Mouse (Mus musculus) kidney, embryonic 14.5 days (tissue): ENCODE measurements at regions not wholly inside any gene's neighbourhood (a gene's known extent, or its start where the extent isn't known, plus 50 kb on each side); places are given as distances from the start of the nearest gene placed in this dataset. TPM values are rescaled to one million over a fixed set of nuclear protein-coding genes. Genes with fewer than 3 reads are reported as not detected.

Experiments
- ATAC-seq: fragments of 200-750 bp; cut with Nextera tagmentation; 2 replicates; pipeline ENCODE4 v1.8.0; 2017; ENCODE audit warnings: moderate number of reproducible peaks, mild to moderate bottlenecking, moderate TSS enrichment, moderate library complexity; ENCODE audit not compliant: low FRiP score, low TSS enrichment
- H3K27ac ChIP-seq: fragments of 300-500 bp; sonication (generic); 2 replicates; pipeline ENCODE4 v1.5.1; 2014; ENCODE audit warnings: low read depth, mild to moderate bottlenecking, low read length, moderate library complexity, mixed read lengths
- H3K27me3 ChIP-seq: fragments of 300-500 bp; sonication (generic); 2 replicates; pipeline ENCODE4 v1.6.1; 2014; ENCODE audit warnings: mild to moderate bottlenecking, low read length; ENCODE audit not compliant: control insufficient read depth, insufficient read depth
- H3K36me3 ChIP-seq: fragments of 300-500 bp; sonication (generic); 2 replicates; pipeline ENCODE4 v1.6.1; 2014; ENCODE audit warnings: low read length, mixed read lengths; ENCODE audit not compliant: control insufficient read depth, insufficient read depth
- H3K4me1 ChIP-seq: fragments of 300-500 bp; sonication (generic); 2 replicates; pipeline ENCODE4 v1.6.1; 2014; ENCODE audit warnings: low read length, mixed read lengths; ENCODE audit not compliant: control insufficient read depth, insufficient read depth
- H3K4me2 ChIP-seq: fragments of 300-500 bp; sonication (generic); replicated peaks from 2 replicates; pipeline ENCODE4 v1.6.1; 2014; ENCODE audit warnings: low read depth, mild to moderate bottlenecking, low read length
- H3K4me3 ChIP-seq: fragments of 300-500 bp; sonication (generic); 2 replicates; pipeline ENCODE4 v1.5.1; 2014; ENCODE audit warnings: mild to moderate bottlenecking, low read length
- H3K9ac ChIP-seq: fragments of 300-500 bp; sonication (generic); 2 replicates; pipeline ENCODE4 v1.6.1; 2014; ENCODE audit warnings: low read depth, mild to moderate bottlenecking, low read length, moderate library complexity
- H3K9me3 ChIP-seq: fragments of 300-500 bp; sonication (generic); 2 replicates; pipeline ENCODE4 v1.6.1; 2016; ENCODE audit warnings: low read length; ENCODE audit not compliant: control insufficient read depth
- WGBS: fragments of 180-500 bp; shearing (Covaris S2); extraction: QIAGEN DNeasy Blood & Tissue Kit; methylation state at CpG from one replicate; pipeline ENCODE4 v1.1.7; 2014; 5-methylcytosine and 5-hydroxymethylcytosine counted together
- microRNA-seq: library from miRNA; unstranded; fragments of <30 nt; microRNA quantifications from one replicate; pipeline ENCODE4, GENCODE M21; 2016

DNA sequence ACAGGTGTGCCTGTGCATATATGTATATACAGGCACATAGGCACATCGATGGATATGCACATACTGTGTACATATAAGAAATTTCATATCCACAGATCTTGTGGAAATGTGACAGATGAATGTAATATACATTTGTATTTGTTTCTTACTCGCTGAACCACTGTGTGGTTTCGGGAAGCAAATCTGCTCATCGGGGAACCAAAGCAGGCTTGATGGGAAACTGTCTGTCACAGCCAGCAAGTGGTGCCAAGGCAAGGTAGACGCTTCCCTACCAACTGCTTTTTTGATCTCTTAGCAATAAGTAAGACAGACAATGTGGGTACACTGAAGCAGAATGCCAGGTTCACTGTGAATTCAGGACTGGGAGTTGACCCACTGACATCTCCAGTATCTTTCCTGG lies 80.3 kb upstream of the Sdk1 start:
- Histone ChIP-seq H3K4me3 (no peak overlapping the region), H3K27me3 (no peaks in the 10 kb centered on the region), H3K9me3 (no peaks in the 10 kb centered on the region), H3K27ac (no peak overlapping the region), H3K4me1 (no peaks in the 10 kb centered on the region), H3K9ac (no peak overlapping the region), H3K36me3 (no peaks in the 10 kb centered on the region), H3K4me2 (no peak overlapping the region)
- 91% methylated on average over 5 of the region's 5 CpGs for WGBS
- ATAC-seq: no peak

- Histone ChIP-seq H3K4me3 (no peak overlapping the region), H3K36me3 (no peaks in the 10 kb centered on the region), H3K27me3 (no peaks in the 10 kb centered on the region), H3K9me3 (no peaks in the 10 kb centered on the region), H3K27ac (no peak overlapping the region), H3K4me2 (no peak overlapping the region), H3K9ac (no peak overlapping the region), H3K4me1 (no peaks in the 10 kb centered on the region)
- no peak for ATAC-seq
- WGBS: 34% methylated on average over 6 of the region's 6 CpGs
Observed at GRCm38 (mm10) chr5:141182442-141182841, 58.8 kb upstream of the Sdk1 start.

DNA sequence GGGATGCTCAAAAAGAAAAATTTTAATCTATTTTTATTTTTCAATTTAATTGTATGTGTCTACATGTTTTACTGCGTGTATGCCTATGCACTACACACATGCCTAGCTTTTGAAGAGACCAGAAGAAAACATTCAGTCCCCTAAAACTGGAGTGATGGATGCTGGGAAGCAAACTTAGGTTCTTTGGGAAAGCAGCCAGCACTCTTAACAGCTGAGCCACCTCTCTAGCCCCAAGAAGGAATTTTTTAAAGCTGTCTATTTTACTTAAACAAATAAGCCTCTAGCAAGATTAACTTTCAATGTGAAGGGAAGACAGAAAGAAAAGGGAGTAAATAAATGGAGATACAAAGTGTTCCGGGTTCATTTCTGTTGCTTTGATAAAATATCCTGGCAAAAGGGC lies 52.3 kb upstream of the Sdk1 start:
- ATAC-seq: no peak
- Histone ChIP-seq H3K4me1 (no peaks in the 10 kb centered on the region), H3K4me2 (no peak overlapping the region), H3K27me3 (no peaks in the 10 kb centered on the region), H3K9ac (no peak overlapping the region), H3K27ac (no peak overlapping the region), H3K4me3 (no peak overlapping the region), H3K9me3 (no peaks in the 10 kb centered on the region), H3K36me3 (no peaks in the 10 kb centered on the region)
- WGBS: 61% methylated on average over 2 of the region's 2 CpGs

Small RNA genes in the stretch of these regions (microRNA-seq; reads per million reads assigned to microRNA genes)
- not detected for gene Gm26113
